Comparison of ENCODE assay signal across 8 mouse cellular contexts in the genomic region with DNA sequence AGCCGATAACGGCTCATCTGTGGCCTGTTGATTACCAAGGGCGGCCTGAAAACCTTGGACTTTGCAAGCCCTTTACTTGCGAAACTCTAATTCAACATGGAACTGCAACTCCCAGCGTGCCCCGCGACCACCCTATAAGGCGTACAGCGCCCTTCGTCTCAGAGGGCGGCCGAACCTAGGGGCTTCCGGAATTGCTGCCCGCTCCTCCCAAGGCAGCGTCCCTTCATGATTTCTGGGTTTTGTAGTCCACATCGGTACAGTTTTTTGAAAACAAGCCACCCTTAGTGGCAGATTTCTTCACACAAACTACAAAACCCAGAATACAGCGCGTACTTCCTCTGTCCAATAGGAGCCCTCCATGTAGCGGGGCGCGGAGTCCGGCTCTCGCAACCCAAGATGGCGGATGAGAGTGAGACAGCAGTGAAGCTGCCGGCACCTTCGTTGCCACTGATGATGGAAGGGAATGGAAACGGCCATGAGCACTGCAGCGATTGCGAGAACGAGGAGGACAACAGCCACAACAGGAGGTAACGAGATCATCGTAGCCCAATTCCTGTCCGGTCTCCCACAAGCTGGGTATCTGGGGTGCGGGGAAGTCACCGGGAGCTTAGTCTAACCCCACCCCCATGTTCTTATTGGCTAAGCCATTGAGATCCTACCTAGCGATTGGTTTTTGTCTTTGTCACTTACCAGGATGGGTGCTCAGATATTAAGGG. TPM values are rescaled to one million over a fixed set of nuclear protein-coding genes. Genes with fewer than 3 reads are reported as not detected.
DNase-seq lines count a peak whose midpoint lies in the region; ATAC-seq and TF ChIP-seq lines count a peak whose summit lies in the region.

A gene (plus strand): TSS at position 15 of the 716 bp plus-strand sequence.
A gene (minus strand): TSS at position 158 of the 716 bp plus-strand sequence.

- TF ChIP-seq POLR2A in ES-Bruce4 (IDR thresholded peaks at IDR 0.05; ENCODE audit: insufficient read depth, low read length), result peak; percentile 66

- peak within 1 kb of the TSS; percentile 70 for H3K4me2 ChIP-seq in forebrain, embryonic 13.5 days
- peak within 1 kb of the TSS; percentile 73 for H3K4me2 ChIP-seq in liver, postnatal 0 days (ENCODE audit: low read depth, low read length)
- H3K4me2 ChIP-seq in neural tube, embryonic 14.5 days (ENCODE audit: low read depth, low read length), result peak within 1 kb of the TSS; percentile 60

- peak within 1 kb of the TSS; percentile 97 for H3K4me3 ChIP-seq in ES-Bruce4 (ENCODE audit: low read depth, low read length)
- peak within 1 kb of the TSS; percentile 74 for H3K4me3 ChIP-seq in forebrain, embryonic 13.5 days
- peak within 1 kb of the TSS; percentile 74 for H3K4me3 ChIP-seq in liver, postnatal 0 days (ENCODE audit: low read depth, low read length)
- peak within 1 kb of the TSS; percentile 52 for H3K4me3 ChIP-seq in neural tube, embryonic 14.5 days (ENCODE audit: low read depth, low read length)

- H3K36me3 ChIP-seq in ES-Bruce4 (ENCODE audit: control insufficient read depth, insufficient read depth, low read length, poor library complexity, severe bottlenecking), result peaks cover 5% of the 10 kb centered on the region
- H3K36me3 ChIP-seq in forebrain, embryonic 13.5 days (ENCODE audit: poor library complexity, severe bottlenecking), result 0 out of 2 replicates have a peak, but pooled peaks cover 6% of the 10 kb centered on the region
- H3K36me3 ChIP-seq in liver, postnatal 0 days (replicated peaks; ENCODE audit: insufficient read depth, low read length), result peaks cover 14% of the 10 kb centered on the region; the same call in 1 of the 2 replicates
- H3K36me3 ChIP-seq in neural tube, embryonic 14.5 days (ENCODE audit: control insufficient read depth, insufficient read depth, low read length), result no peaks in the 10 kb centered on the region

- H3K9ac ChIP-seq in ES-Bruce4 (ENCODE audit: low read depth, poor library complexity, severe bottlenecking), result peak within 1 kb of the TSS; percentile 75
- peak within 1 kb of the TSS; percentile 77 for H3K9ac ChIP-seq in forebrain, embryonic 13.5 days
- peak within 1 kb of the TSS; percentile 84 for H3K9ac ChIP-seq in liver, postnatal 0 days (replicated peaks)
- H3K9ac ChIP-seq in neural tube, embryonic 14.5 days (replicated peaks; ENCODE audit: low read depth, low read length), result peak within 1 kb of the TSS; percentile 55

- TF ChIP-seq CTCF in ES-Bruce4 (IDR thresholded peaks at IDR 0.05; ENCODE audit: low read depth, low read length), result no peak
- TF ChIP-seq CTCF in liver, postnatal 0 days (IDR thresholded peaks at IDR 0.05; ENCODE audit: low read depth), result no peak

- peak; percentile 97 to 98 for DNase-seq in heart, postnatal 10 days
- peak; percentile 96 for DNase-seq in large intestine, adult 2 months (ENCODE audit: low read depth, low spot score)
- peak; percentile 93 for DNase-seq in liver, postnatal 0 days
- DNase-seq in testis, postnatal 10 days (ENCODE audit: low spot score), result peak; percentile 92

- H3K27ac ChIP-seq in ES-Bruce4 (ENCODE audit: insufficient read depth, low read length), result peak within 1 kb of the TSS; percentile 81
- H3K27ac ChIP-seq in forebrain, embryonic 13.5 days, result 0 out of 2 replicates have a peak within 1 kb of the TSS, but pooled peaks have one; percentile 44
- peak within 1 kb of the TSS; percentile 96 for H3K27ac ChIP-seq in liver, postnatal 0 days (ENCODE audit: low read depth)
- H3K27ac ChIP-seq in neural tube, embryonic 14.5 days (ENCODE audit: low read depth, low read length), result peak within 1 kb of the TSS; percentile 65

- H3K27me3 ChIP-seq in ES-Bruce4 (ENCODE audit: control insufficient read depth, insufficient read depth, low read length, poor library complexity, severe bottlenecking), result no peaks in the 10 kb centered on the region
- H3K27me3 ChIP-seq in forebrain, embryonic 13.5 days, result no peaks in the 10 kb centered on the region
- H3K27me3 ChIP-seq in liver, postnatal 0 days (ENCODE audit: insufficient read depth, low read length), result no peaks in the 10 kb centered on the region
- no peaks in the 10 kb centered on the region for H3K27me3 ChIP-seq in neural tube, embryonic 14.5 days (ENCODE audit: control insufficient read depth, insufficient read depth, low read length)

- WGBS in forebrain, embryonic 13.5 days, result under 1% methylated on average over 36 of the region's 36 CpGs
- under 1% methylated on average over 36 of the region's 36 CpGs for WGBS in large intestine, adult 2 months
- under 1% methylated on average over 36 of the region's 36 CpGs for WGBS in liver, postnatal 0 days (ENCODE audit: insufficient replicate concordance)
- under 1% methylated on average over 36 of the region's 36 CpGs for WGBS in neural tube, embryonic 14.5 days

- H3K4me1 ChIP-seq in ES-Bruce4 (ENCODE audit: control insufficient read depth, insufficient read depth, low read length), result peaks cover 2% of the 10 kb centered on the region
- H3K4me1 ChIP-seq in forebrain, embryonic 13.5 days, result peaks cover 35% of the 10 kb centered on the region
- H3K4me1 ChIP-seq in liver, postnatal 0 days (ENCODE audit: insufficient read depth), result peaks cover 38% of the 10 kb centered on the region
- H3K4me1 ChIP-seq in neural tube, embryonic 14.5 days (ENCODE audit: control insufficient read depth, insufficient read depth, low read length), result peaks cover 5% of the 10 kb centered on the region

- peak; percentile 97 for ATAC-seq in cerebellum, adult (ENCODE audit: insufficient number of reproducible peaks, low FRiP score, low TSS enrichment)
- ATAC-seq in forebrain, embryonic 13.5 days, result peak; percentile 99
- ATAC-seq in liver, postnatal 0 days, result peak; percentile 97
- peak; percentile 98 for ATAC-seq in neural tube, embryonic 14.5 days (ENCODE audit: low read depth)

- intact Hi-C loops in heart, postnatal 10 days (cut with DNase I), result no loop called here

- 0 out of 2 replicates have a peak, but pooled peaks have one; percentile 33 for TF ChIP-seq EP300 in ES-Bruce4 (IDR thresholded peaks at IDR 0.05; ENCODE audit: insufficient read depth, low read depth, low read length)
- TF ChIP-seq EP300 in liver, postnatal 0 days (IDR thresholded peaks at IDR 0.05; ENCODE audit: low read depth), result peak; percentile 59

- no peaks in the 10 kb centered on the region for H3K9me3 ChIP-seq in ES-Bruce4 (replicated peaks; ENCODE audit: control insufficient read depth, insufficient read depth, low read length, poor library complexity, severe bottlenecking)
- H3K9me3 ChIP-seq in forebrain, embryonic 13.5 days (replicated peaks), result no peaks in the 10 kb centered on the region
- no peaks in the 10 kb centered on the region for H3K9me3 ChIP-seq in liver, postnatal 0 days (ENCODE audit: low read length)
- no peaks in the 10 kb centered on the region for H3K9me3 ChIP-seq in neural tube, embryonic 14.5 days (ENCODE audit: control insufficient read depth, low read length)

RNA-seq across cellular contexts. Expression of the first gene that starts in this region (rescaled TPM):
- polyA plus RNA-seq in ES-Bruce4 (2011; ENCODE audit: insufficient read depth, insufficient read length, low read depth, missing spikeins), result 101 TPM in 2 replicates
- polyA plus RNA-seq in forebrain, embryonic 13.5 days (2015; fragmentation: Nextera tagmentation; extraction: Ambion mirVana), result 47.3 and 53.9 TPM in 2 replicates
- total RNA-seq in heart, postnatal 10 days (2021), result 10 to 100 TPM; 61.4 to 63.2 TPM
- polyA plus RNA-seq in large intestine, adult 2 months (2012; rRNA removed), result 50.0 and 70.7 TPM in 2 replicates
- polyA plus RNA-seq in liver, postnatal 0 days (2015; fragmentation: Nextera tagmentation; extraction: Ambion mirVana), result 37.5 and 37.7 TPM in 2 replicates
- polyA plus RNA-seq in neural tube, embryonic 14.5 days (2014; fragmentation: Nextera tagmentation; extraction: Ambion mirVana), result 27.9 and 35.5 TPM in 2 replicates

RNA-seq across cellular contexts. Expression of the second gene that starts in this region (rescaled TPM):
- polyA plus RNA-seq in ES-Bruce4 (2011; ENCODE audit: insufficient read depth, insufficient read length, low read depth, missing spikeins), result 120 and 134 TPM in 2 replicates
- polyA plus RNA-seq in forebrain, embryonic 13.5 days (2015; fragmentation: Nextera tagmentation; extraction: Ambion mirVana), result 182 and 195 TPM in 2 replicates
- total RNA-seq in heart, postnatal 10 days (2021), result 10 to 100 TPM; 62.5 to 70.5 TPM
- polyA plus RNA-seq in large intestine, adult 2 months (2012; rRNA removed), result 36.2 and 36.9 TPM in 2 replicates
- polyA plus RNA-seq in liver, postnatal 0 days (2015; fragmentation: Nextera tagmentation; extraction: Ambion mirVana), result 32.3 and 32.5 TPM in 2 replicates
- polyA plus RNA-seq in neural tube, embryonic 14.5 days (2014; fragmentation: Nextera tagmentation; extraction: Ambion mirVana), result 178 and 193 TPM in 2 replicates

Comparison
In these comparisons a context has a peak if more than half of its experiments do, and no peak if none do; other contexts are left out.
1. Peak in every context shown above with its lines: DNase-seq, ATAC-seq, H3K4me3 ChIP-seq and H3K27ac ChIP-seq.
2. H3K27ac ChIP-seq: peak in every context shown above with its lines; median percentile 96 in liver, postnatal 0 days; 81 in ES-Bruce4; 65 in neural tube, embryonic 14.5 days; 44 in forebrain, embryonic 13.5 days.